Mouse (Mus musculus): ENCODE data around the gene Epn2.
"Not testable (repeated sequence)": the region's sequence is repeated elsewhere in the genome, so short reads cannot be mapped to it uniquely, and the experiment has no call there.

The Epn2 gene

GRCm38 (mm10) chr11:61592061-61592460, 12.6 kb upstream of the Epn2 start:
- DNase-seq (ENCODE audit: low spot score in 2 of 2) = no peak

- no peak for DNase-seq (ENCODE audit: low spot score in 2 of 2)
Measured at GRCm38 (mm10) chr11:61590516-61591213, 11.2 kb upstream of the Epn2 start.

GRCm38 (mm10) chr11:61585421-61585820, 5.9 kb upstream of the Epn2 start:
- DNase-seq (ENCODE audit: low spot score in 2 of 2) = no peak

GRCm38 (mm10) chr11:61584830-61585229, 5.3 kb upstream of the Epn2 start:
- DNase-seq (ENCODE audit: low spot score in 2 of 2) = no peak

GRCm38 (mm10) chr11:61584096-61584495, 4.6 kb upstream of the Epn2 start:
- DNase-seq (ENCODE audit: low spot score in 2 of 2) = no peak

GRCm38 (mm10) chr11:61582808-61583207, 3.3 kb upstream of the Epn2 start:
- not testable (repeated sequence) for DNase-seq (ENCODE audit: low spot score in 2 of 2)

GRCm38 (mm10) chr11:61579878-61580381, 443 bp upstream of the Epn2 start:
- DNase-seq (ENCODE audit: low spot score in 2 of 2) = no peak

- DNase-seq (ENCODE audit: low spot score in 2 of 2) = no peak
Measured at GRCm38 (mm10) chr11:61578541-61578982, 925 bp downstream of the Epn2 start.

- DNase-seq (ENCODE audit: low spot score in 2 of 2) = no peak
Measured at GRCm38 (mm10) chr11:61577991-61578390, 1.5 kb downstream of the Epn2 start.

GRCm38 (mm10) chr11:61577349-61577748, 2.1 kb downstream of the Epn2 start:
- no peak for DNase-seq (ENCODE audit: low spot score in 2 of 2)

- peak in 1 of 2 experiments; percentile 25 for DNase-seq (ENCODE audit: low spot score in 2 of 2)
Measured at GRCm38 (mm10) chr11:61573266-61573665, 6.2 kb downstream of the Epn2 start.

GRCm38 (mm10) chr11:61571225-61571624, 8.3 kb downstream of the Epn2 start:
- no peak for DNase-seq (ENCODE audit: low spot score in 2 of 2)

- no peak for DNase-seq (ENCODE audit: low spot score in 2 of 2)
Measured at GRCm38 (mm10) chr11:61569671-61570070, 9.8 kb downstream of the Epn2 start.

GRCm38 (mm10) chr11:61564566-61564965, 14.9 kb downstream of the Epn2 start:
- no peak for DNase-seq (ENCODE audit: low spot score in 2 of 2)

GRCm38 (mm10) chr11:61563939-61564338, 15.5 kb downstream of the Epn2 start:
- DNase-seq (ENCODE audit: low spot score in 2 of 2) = no peak

- DNase-seq (ENCODE audit: low spot score in 2 of 2) = no peak
Measured at GRCm38 (mm10) chr11:61562421-61562820, 17.1 kb downstream of the Epn2 start.

- DNase-seq (ENCODE audit: low spot score in 2 of 2) = no peak
Measured at GRCm38 (mm10) chr11:61559572-61559971, 19.9 kb downstream of the Epn2 start.

GRCm38 (mm10) chr11:61553015-61553754, 26.3 kb downstream of the Epn2 start:
- no peak for DNase-seq (ENCODE audit: low spot score in 2 of 2)

- DNase-seq (ENCODE audit: low spot score in 2 of 2) = no peak
Measured at GRCm38 (mm10) chr11:61550631-61551030, 28.9 kb downstream of the Epn2 start.

- no peak for DNase-seq (ENCODE audit: low spot score in 2 of 2)
Measured at GRCm38 (mm10) chr11:61547710-61548109, 31.8 kb downstream of the Epn2 start.

- no peak for DNase-seq (ENCODE audit: low spot score in 2 of 2)
Measured at GRCm38 (mm10) chr11:61546452-61546851, 33.0 kb downstream of the Epn2 start.

- DNase-seq (ENCODE audit: low spot score in 2 of 2) = no peak
Measured at GRCm38 (mm10) chr11:61545586-61545985, 33.9 kb downstream of the Epn2 start.

GRCm38 (mm10) chr11:61541106-61541505, 38.4 kb downstream of the Epn2 start:
- no peak for DNase-seq (ENCODE audit: low spot score in 2 of 2)

All from right cerebral cortex, adult 2 months (tissue).